Mouse (Mus musculus) limb, embryonic 11.5 days (tissue): Measurements from ENCODE around the gene Itpr1. TPM values are rescaled to one million over a fixed set of nuclear protein-coding genes. Genes with fewer than 3 reads are reported as not detected.

Experiments
- ATAC-seq: fragments of 200-750 bp; cut with Nextera tagmentation; 2 replicates; pipeline ENCODE4 v1.8.0; 2017; ENCODE audit warnings: low read depth; ENCODE audit not compliant: insufficient number of reproducible peaks, low FRiP score, low TSS enrichment
- DNase-seq: peaks from one replicate; pipeline ENCODE4 v3.0.0-alpha.2; 2015; ENCODE audit warnings: low spot score
- H3K27ac ChIP-seq: fragments of 300-500 bp; sonication (generic); replicated peaks from 2 replicates; pipeline ENCODE4 v1.5.1; 2014; ENCODE audit warnings: low read depth, mild to moderate bottlenecking, low read length
- H3K27me3 ChIP-seq: fragments of 300-500 bp; sonication (generic); 2 replicates; pipeline ENCODE4 v1.6.1; 2014; ENCODE audit warnings: mild to moderate bottlenecking, low read length, mixed read lengths; ENCODE audit not compliant: control insufficient read depth, insufficient read depth
- H3K36me3 ChIP-seq: fragments of 300-500 bp; sonication (generic); 2 replicates; pipeline ENCODE4 v1.6.1; 2014; ENCODE audit warnings: mild to moderate bottlenecking, low read length, moderate library complexity, mixed read lengths; ENCODE audit not compliant: control insufficient read depth, insufficient read depth
- H3K4me1 ChIP-seq: fragments of 300-500 bp; sonication (generic); 2 replicates; pipeline ENCODE4 v1.6.1; 2014; ENCODE audit warnings: low read length, mixed read lengths; ENCODE audit not compliant: control insufficient read depth, insufficient read depth
- H3K4me2 ChIP-seq: fragments of 300-500 bp; sonication (generic); 2 replicates; pipeline ENCODE4 v1.6.1; 2014; ENCODE audit warnings: low read depth, mild to moderate bottlenecking, moderate library complexity; ENCODE audit not compliant: severe bottlenecking
- H3K4me3 ChIP-seq: fragments of 300-500 bp; sonication (generic); 2 replicates; pipeline ENCODE4 v1.5.1; 2014; ENCODE audit warnings: low read depth, low read length
- H3K9ac ChIP-seq: fragments of 300-500 bp; sonication (generic); 2 replicates; pipeline ENCODE4 v1.6.1; 2014; ENCODE audit warnings: mild to moderate bottlenecking, low read length
- H3K9me3 ChIP-seq: fragments of 300-500 bp; sonication (generic); 2 replicates; pipeline ENCODE4 v1.6.1; 2016; ENCODE audit warnings: low read length; ENCODE audit not compliant: control insufficient read depth
- WGBS: fragments of 180-500 bp; shearing (Covaris S2); extraction: QIAGEN DNeasy Blood & Tissue Kit; methylation state at CpG from one replicate; pipeline ENCODE4 v1.1.7; 2014; 5-methylcytosine and 5-hydroxymethylcytosine counted together
- polyA plus RNA-seq: library from polyadenylated mRNA; unstranded; fragments of >200 nt; fragmentation: Nextera tagmentation; extraction: Ambion mirVana; gene quantifications from 2 replicates; pipeline ENCODE4 v1.2.1, GENCODE M21; 2014

The Itpr1 gene
- polyA plus RNA-seq, 1 experiment from 2014 or later, result 6.4 TPM

DNA sequence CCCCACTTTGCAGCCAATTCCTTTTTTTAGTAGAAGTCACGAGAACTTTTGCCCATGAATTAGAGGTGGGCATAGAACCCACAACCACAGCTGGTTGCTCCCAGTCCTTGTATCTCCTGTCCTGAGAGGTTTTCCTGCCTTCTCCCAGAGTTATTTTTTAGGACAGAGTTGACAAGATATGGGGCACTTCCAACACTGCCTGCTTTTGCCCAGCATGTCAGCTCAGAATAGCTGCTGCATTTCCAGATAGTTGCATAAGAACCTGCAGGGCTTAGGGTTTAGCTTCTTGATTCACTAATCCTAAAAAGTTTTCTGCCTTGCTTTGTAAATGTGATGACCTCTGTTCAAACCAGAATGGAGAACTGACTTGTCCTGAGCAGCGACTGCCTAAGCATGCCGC lies 185.1 kb downstream of the Itpr1 start:
- Histone ChIP-seq H3K9ac (no peak overlapping the region), H3K9me3 (no peaks in the 10 kb centered on the region), H3K4me3 (no peak overlapping the region), H3K4me2 (no peak overlapping the region), H3K36me3 (0 out of 2 replicates have a peak, but pooled peaks cover 2% of the 10 kb centered on the region), H3K27ac (no peak overlapping the region), H3K4me1 (no peaks in the 10 kb centered on the region), H3K27me3 (no peaks in the 10 kb centered on the region)
- no peak for ATAC-seq
- WGBS, result 95% methylated on average over 3 of the region's 3 CpGs
- DNase-seq, result no peak

DNA sequence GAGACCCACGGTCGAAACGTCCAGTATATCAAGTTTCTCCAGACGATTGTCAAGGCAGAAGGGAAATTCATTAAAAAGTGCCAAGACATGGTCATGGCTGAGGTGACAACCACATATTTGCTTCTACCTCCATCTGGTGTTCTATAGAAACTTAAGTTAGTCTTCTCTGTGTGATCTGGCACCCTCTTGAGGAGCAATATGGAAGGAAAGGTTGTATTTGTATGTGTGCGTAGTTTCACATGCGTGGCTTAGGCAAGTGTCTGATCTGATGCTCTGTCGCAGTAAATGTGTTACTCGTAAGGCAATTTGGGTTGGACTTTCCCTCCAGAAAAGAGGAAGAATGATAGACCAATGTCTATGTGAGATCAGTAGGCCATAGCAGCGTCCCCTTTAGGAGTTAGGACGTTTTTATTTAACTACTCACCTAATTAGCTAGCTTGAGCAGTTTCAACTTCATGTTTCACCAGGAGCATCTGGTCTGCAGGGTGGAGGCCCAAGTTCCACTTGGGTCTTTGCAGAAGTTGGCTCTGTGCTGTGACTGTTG lies 188.6 kb downstream of the Itpr1 start:
- no peaks in the 10 kb centered on the region for H3K9me3 ChIP-seq
- no peak overlapping the region for H3K4me3 ChIP-seq
- H3K36me3 ChIP-seq, result peaks cover 2% of the 10 kb centered on the region; the same call in 1 of the 2 replicates
- no peak overlapping the region for H3K4me2 ChIP-seq
- DNase-seq, result no peak
- 91% methylated on average over 10 of the region's 10 CpGs for WGBS
- no peak for ATAC-seq
- no peak overlapping the region for H3K27ac ChIP-seq
- H3K4me1 ChIP-seq, result no peaks in the 10 kb centered on the region
- no peaks in the 10 kb centered on the region for H3K27me3 ChIP-seq
- H3K9ac ChIP-seq, result no peak overlapping the region

DNA sequence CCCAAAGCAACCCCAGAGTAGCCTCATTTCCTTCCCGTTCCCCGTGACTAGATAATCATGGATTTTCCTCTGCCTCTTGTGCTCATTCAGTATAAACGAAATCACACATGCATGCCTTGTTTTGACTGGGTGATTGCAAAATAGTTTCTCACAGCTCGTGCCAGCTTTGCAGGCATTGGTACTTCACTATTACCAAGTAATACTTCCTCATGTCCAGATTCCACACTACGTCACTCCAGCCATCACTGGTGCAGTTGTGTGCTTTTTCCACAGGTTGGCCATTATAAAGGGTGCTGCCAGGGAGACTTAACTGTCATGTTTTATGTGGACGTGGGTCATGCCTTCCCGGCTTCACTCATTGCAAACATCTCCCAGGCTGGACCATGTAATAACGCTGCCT lies 191.8 kb downstream of the Itpr1 start:
- DNase-seq (no peak), ATAC-seq (no peak)
- Histone ChIP-seq H3K4me1 (no peaks in the 10 kb centered on the region), H3K27me3 (no peaks in the 10 kb centered on the region), H3K4me2 (no peak overlapping the region), H3K9ac (no peak overlapping the region), H3K36me3 (peaks cover 2% of the 10 kb centered on the region; the same call in 1 of the 2 replicates), H3K4me3 (no peak overlapping the region), H3K27ac (no peak overlapping the region), H3K9me3 (no peaks in the 10 kb centered on the region)
- WGBS, result 94% methylated on average over 8 of the region's 8 CpGs

DNA sequence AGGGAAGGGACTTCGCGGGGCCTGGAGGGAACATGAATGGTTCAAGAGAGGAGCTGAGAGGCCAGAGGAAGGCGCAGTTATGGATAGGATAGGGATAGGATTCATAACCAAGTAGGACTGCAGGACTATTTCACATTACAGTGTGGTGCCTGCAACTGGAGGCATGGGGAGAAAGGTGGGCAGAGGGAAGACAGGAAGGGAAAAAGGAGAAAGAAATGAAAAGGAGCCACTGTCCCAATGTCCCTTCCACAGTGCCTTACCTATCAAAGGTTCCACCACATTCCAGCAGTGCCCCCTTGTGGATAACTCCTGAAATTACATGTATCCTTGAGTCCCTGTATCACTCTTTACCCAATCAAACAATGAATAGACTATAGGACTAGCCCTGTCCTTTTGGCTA lies 195.2 kb downstream of the Itpr1 start:
- 0 out of 2 replicates have a peak, but pooled peaks have one; percentile 57 for ATAC-seq
- 95% methylated on average over 3 of the region's 3 CpGs for WGBS
- no peaks in the 10 kb centered on the region; the same call in 1 of the 2 replicates for H3K36me3 ChIP-seq

DNA sequence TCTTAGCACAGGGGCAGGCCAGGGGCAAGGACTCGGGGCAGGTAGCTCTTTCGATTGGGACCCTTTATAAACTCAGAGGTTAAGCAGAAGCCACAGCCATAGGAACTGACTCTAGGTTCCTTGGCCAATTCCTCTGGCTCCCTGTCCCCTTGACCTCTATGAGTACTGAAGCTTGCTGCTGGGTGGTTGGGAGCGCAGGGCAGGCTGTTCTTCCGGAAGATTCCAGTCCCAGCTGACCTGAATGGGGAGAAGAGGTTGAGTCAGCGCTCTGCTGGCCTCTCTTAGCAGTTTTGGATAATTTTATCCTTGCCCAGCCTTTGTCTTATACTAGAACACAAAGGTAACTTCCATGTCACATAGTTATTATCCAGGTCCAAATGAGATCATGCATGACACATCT lies 195.8 kb downstream of the Itpr1 start:
- no peak for DNase-seq
- Histone ChIP-seq H3K9me3 (no peaks in the 10 kb centered on the region), H3K4me1 (no peaks in the 10 kb centered on the region), H3K27me3 (no peaks in the 10 kb centered on the region), H3K36me3 (no peaks in the 10 kb centered on the region; the same call in 1 of the 2 replicates), H3K4me2 (no peak overlapping the region), H3K27ac (no peak overlapping the region), H3K9ac (no peak overlapping the region), H3K4me3 (no peak overlapping the region)
- ATAC-seq, result no peak
- WGBS, result 91% methylated on average over 5 of the region's 5 CpGs

More for the DNA sequence above, 195.2 kb downstream of the Itpr1 start:
- DNase-seq, result peak; percentile 61
- Histone ChIP-seq H3K4me2 (no peak overlapping the region), H3K4me1 (no peaks in the 10 kb centered on the region), H3K4me3 (no peak overlapping the region), H3K9ac (no peak overlapping the region), H3K27ac (no peak overlapping the region), H3K9me3 (no peaks in the 10 kb centered on the region), H3K27me3 (no peaks in the 10 kb centered on the region)

DNA sequence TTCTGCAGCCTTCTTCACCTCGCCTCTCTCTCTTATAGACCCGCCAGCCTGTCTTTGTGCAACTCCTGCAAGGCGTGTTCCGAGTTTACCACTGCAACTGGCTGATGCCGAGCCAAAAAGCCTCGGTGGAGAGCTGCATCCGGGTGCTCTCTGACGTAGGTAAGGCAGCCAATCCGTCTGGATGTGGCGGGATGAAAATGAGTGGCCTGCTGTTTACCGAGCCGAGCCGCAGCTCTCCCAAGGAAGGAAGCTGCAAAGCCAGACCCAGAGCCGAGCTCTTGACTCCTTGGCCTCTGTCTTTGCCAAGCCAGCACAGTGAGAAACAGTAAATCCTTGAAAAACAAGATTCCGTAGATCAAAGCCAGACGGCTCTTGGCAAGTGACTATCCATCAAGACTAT lies 197.9 kb downstream of the Itpr1 start:
- H3K27me3 ChIP-seq, result no peaks in the 10 kb centered on the region
- H3K36me3 ChIP-seq, result no peaks in the 10 kb centered on the region; the same call in 1 of the 2 replicates
- DNase-seq (no peak), ATAC-seq (no peak)
- no peaks in the 10 kb centered on the region for H3K4me1 ChIP-seq
- H3K9ac ChIP-seq, result no peak overlapping the region
- no peak overlapping the region for H3K4me2 ChIP-seq
- no peaks in the 10 kb centered on the region for H3K9me3 ChIP-seq
- no peak overlapping the region for H3K27ac ChIP-seq
- H3K4me3 ChIP-seq, result no peak overlapping the region
- 70% methylated on average over 16 of the region's 16 CpGs for WGBS

DNA sequence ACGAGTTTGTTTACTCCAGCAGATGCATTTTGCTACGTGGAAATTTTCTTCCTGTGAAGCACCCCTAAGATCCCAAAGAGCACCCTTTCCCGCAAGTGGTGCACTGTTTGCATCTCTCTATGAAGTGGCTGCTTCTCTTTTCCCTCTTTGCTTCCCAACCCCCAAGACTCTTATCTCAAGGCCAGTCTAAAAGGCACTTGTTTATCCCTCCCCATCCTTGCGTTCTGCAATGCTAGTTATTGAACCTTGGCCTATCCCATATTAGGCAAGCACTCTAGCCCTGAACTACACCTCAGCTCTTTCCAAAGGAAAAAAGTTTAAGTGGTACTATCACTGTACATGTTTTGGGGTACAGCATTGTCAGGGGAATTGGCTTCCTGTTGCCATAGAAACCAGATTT lies 198.3 kb downstream of the Itpr1 start:
- Histone ChIP-seq H3K9ac (no peak overlapping the region), H3K4me1 (no peaks in the 10 kb centered on the region), H3K27me3 (no peaks in the 10 kb centered on the region), H3K9me3 (no peaks in the 10 kb centered on the region), H3K4me3 (no peak overlapping the region), H3K4me2 (no peak overlapping the region), H3K27ac (no peak overlapping the region), H3K36me3 (no peaks in the 10 kb centered on the region; the same call in 1 of the 2 replicates)
- DNase-seq, result no peak
- WGBS, result 75% methylated on average over 4 of the region's 4 CpGs
- no peak for ATAC-seq

DNA sequence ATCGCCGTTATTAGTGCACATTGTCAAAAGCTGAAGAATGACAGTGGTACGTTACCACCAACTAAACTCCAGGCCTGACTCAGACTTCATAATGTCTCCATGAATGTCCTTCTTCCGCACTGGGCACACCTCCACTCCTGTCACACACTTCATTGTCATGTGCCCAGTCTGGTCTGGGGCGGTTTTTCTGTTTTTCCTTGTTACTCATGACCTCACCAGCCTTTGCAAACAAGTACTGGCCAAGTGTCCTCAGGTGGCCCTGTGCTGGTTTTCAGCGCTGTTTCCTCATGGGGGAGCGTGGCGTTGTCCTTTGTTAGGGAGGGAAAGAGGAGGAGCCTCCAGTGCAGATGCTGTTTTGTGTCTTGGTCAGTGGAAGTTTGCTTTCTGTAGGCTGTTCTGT lies 200.1 kb downstream of the Itpr1 start:
- no peak overlapping the region for H3K4me2 ChIP-seq
- H3K36me3 ChIP-seq, result no peaks in the 10 kb centered on the region

DNA sequence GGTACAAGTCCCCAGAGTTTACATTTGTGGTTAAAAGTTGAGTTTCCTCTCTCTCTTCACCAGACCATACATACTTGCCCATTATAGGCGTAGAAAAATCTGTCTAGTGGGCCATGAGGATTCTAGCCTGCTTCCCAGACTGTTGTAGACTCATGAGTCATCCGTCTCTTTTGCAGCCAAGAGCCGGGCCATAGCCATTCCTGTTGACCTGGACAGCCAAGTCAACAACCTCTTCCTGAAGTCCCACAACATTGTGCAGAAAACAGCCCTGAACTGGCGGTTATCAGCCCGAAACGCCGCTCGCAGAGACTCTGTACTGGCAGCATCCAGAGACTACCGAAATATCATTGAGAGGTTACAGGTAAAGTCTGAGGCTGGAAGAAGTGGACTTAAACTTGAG lies 200.7 kb downstream of the Itpr1 start:
- DNase-seq, result no peak

More for the DNA sequence above, 200.1 kb downstream of the Itpr1 start:
- 95% methylated on average over 8 of the region's 8 CpGs for WGBS
- no peak for DNase-seq
- Histone ChIP-seq H3K9me3 (no peaks in the 10 kb centered on the region), H3K27ac (no peak overlapping the region), H3K4me1 (no peaks in the 10 kb centered on the region), H3K9ac (no peak overlapping the region), H3K27me3 (no peaks in the 10 kb centered on the region), H3K4me3 (no peak overlapping the region)
- no peak for ATAC-seq

More for the DNA sequence above, 200.7 kb downstream of the Itpr1 start:
- Histone ChIP-seq H3K4me1 (no peaks in the 10 kb centered on the region), H3K9me3 (no peaks in the 10 kb centered on the region), H3K9ac (no peak overlapping the region), H3K27ac (no peak overlapping the region), H3K4me2 (no peak overlapping the region), H3K27me3 (no peaks in the 10 kb centered on the region), H3K36me3 (no peaks in the 10 kb centered on the region), H3K4me3 (no peak overlapping the region)
- WGBS, result 97% methylated on average over 9 of the region's 9 CpGs
- no peak for ATAC-seq
